Mouse (Mus musculus) forebrain, embryonic 14.5 days (tissue): ENCODE results near the gene Mylip. TPM values are rescaled to one million over a fixed set of nuclear protein-coding genes. Genes with fewer than 3 reads are reported as not detected.

Experiments
- ATAC-seq: fragments of 200-750 bp; cut with Nextera tagmentation; 2 replicates; pipeline ENCODE4 v1.8.0; 2017; ENCODE audit warnings: mild to moderate bottlenecking, moderate library complexity
- DNase-seq: peaks from one replicate; pipeline ENCODE4 v3.0.0-alpha.2; 2015; ENCODE audit warnings: low spot score
- H3K27ac ChIP-seq: fragments of 300-500 bp; sonication (generic); 2 replicates; pipeline ENCODE4 v1.5.1; 2014; ENCODE audit warnings: low read depth, mild to moderate bottlenecking, control low read depth, low read length, moderate library complexity
- H3K27me3 ChIP-seq: fragments of 300-500 bp; sonication (generic); replicated peaks from 2 replicates; pipeline ENCODE4 v1.6.1; 2014; ENCODE audit warnings: low read length, control low read depth, mixed read lengths; ENCODE audit not compliant: control insufficient read depth, insufficient read depth
- H3K36me3 ChIP-seq: fragments of 300-500 bp; sonication (generic); 2 replicates; pipeline ENCODE4 v1.6.1; 2014; ENCODE audit warnings: low read length, control low read depth; ENCODE audit not compliant: control insufficient read depth, insufficient read depth
- H3K4me1 ChIP-seq: fragments of 300-500 bp; sonication (generic); 2 replicates; pipeline ENCODE4 v1.6.1; 2014; ENCODE audit warnings: antibody characterized with exemption, low read length, control low read depth; ENCODE audit not compliant: control insufficient read depth, insufficient read depth
- H3K4me2 ChIP-seq: fragments of 300-500 bp; sonication (generic); 2 replicates; pipeline ENCODE4 v1.6.1; 2014; ENCODE audit warnings: mild to moderate bottlenecking, control low read depth, low read length
- H3K4me3 ChIP-seq: fragments of 300-500 bp; sonication (generic); 2 replicates; pipeline ENCODE4 v1.5.1; 2014; ENCODE audit warnings: low read depth, low read length, control low read depth
- H3K9ac ChIP-seq: fragments of 300-500 bp; sonication (generic); 2 replicates; pipeline ENCODE4 v1.6.1; 2014; ENCODE audit warnings: mild to moderate bottlenecking, low read length, control low read depth, moderate library complexity
- H3K9me3 ChIP-seq: fragments of 300-500 bp; sonication (generic); replicated peaks from 2 replicates; pipeline ENCODE4 v1.6.1; 2016; ENCODE audit warnings: low read length, control low read depth, mixed read lengths; ENCODE audit not compliant: control insufficient read depth
- WGBS: fragments of 180-500 bp; shearing (Covaris S2); extraction: QIAGEN DNeasy Blood & Tissue Kit; methylation state at CpG from one replicate; pipeline ENCODE4 v1.1.7; 2014; 5-methylcytosine and 5-hydroxymethylcytosine counted together
- polyA plus RNA-seq: library from polyadenylated mRNA; unstranded; fragments of >200 nt; fragmentation: Nextera tagmentation; extraction: Ambion mirVana; gene quantifications from 2 replicates; pipeline ENCODE4 v1.2.1, GENCODE M21; 2014

Gene Mylip
- 1.2 and 2.2 TPM in 2 replicates for polyA plus RNA-seq

- Histone ChIP-seq H3K4me2 (peak within 1 kb of the TSS; percentile 97), H3K4me1 (peaks cover 10% of the 10 kb centered on the region), H3K9ac (peak within 1 kb of the TSS; percentile 72), H3K36me3 (no peaks in the 10 kb centered on the region), H3K27me3 (peaks cover 2% of the 10 kb centered on the region; the same call in 1 of the 2 replicates), H3K9me3 (no peaks in the 10 kb centered on the region), H3K4me3 (peak within 1 kb of the TSS; percentile 46), H3K27ac (no peak within 1 kb of the TSS)
- under 1% methylated on average over 75 of the region's 81 CpGs for WGBS
- DNase-seq: peak; percentile 98
- ATAC-seq: peak; percentile 98
Observed at GRCm38 (mm10) chr13:45389448-45390311, at the start of gene Mylip. TSS of gene Mylip (plus strand) at chr13:45389742.

- no peaks in the 10 kb centered on the region; the same call in 1 of the 2 replicates for H3K4me1 ChIP-seq
- H3K27me3 ChIP-seq: no peaks in the 10 kb centered on the region
- H3K36me3 ChIP-seq: no peaks in the 10 kb centered on the region
- H3K9me3 ChIP-seq: no peaks in the 10 kb centered on the region
- H3K4me3 ChIP-seq: no peak overlapping the region
- no peak for DNase-seq
- ATAC-seq: no peak
- no peak overlapping the region for H3K9ac ChIP-seq
- no peak overlapping the region for H3K4me2 ChIP-seq
- H3K27ac ChIP-seq: no peak overlapping the region
Observed at GRCm38 (mm10) chr13:45341991-45342390, 47.6 kb upstream of the Mylip start.

- Histone ChIP-seq H3K4me1 (no peaks in the 10 kb centered on the region; the same call in 1 of the 2 replicates), H3K27me3 (no peaks in the 10 kb centered on the region), H3K9me3 (no peaks in the 10 kb centered on the region), H3K4me2 (no peak overlapping the region), H3K27ac (no peak overlapping the region), H3K4me3 (no peak overlapping the region), H3K9ac (no peak overlapping the region), H3K36me3 (no peaks in the 10 kb centered on the region)
- ATAC-seq: no peak
- WGBS: 80% methylated on average over 6 of the region's 6 CpGs
- no peak for DNase-seq
Observed at GRCm38 (mm10) chr13:45343541-45343940, 46.0 kb upstream of the Mylip start.

- no peaks in the 10 kb centered on the region for H3K27me3 ChIP-seq
- H3K4me2 ChIP-seq: no peak overlapping the region
- no peaks in the 10 kb centered on the region for H3K36me3 ChIP-seq
- ATAC-seq (no peak), DNase-seq (no peak)
- H3K4me3 ChIP-seq: no peak overlapping the region
- no peaks in the 10 kb centered on the region for H3K9me3 ChIP-seq
- no peaks in the 10 kb centered on the region; the same call in 1 of the 2 replicates for H3K4me1 ChIP-seq
- WGBS: 62% methylated on average over 4 of the region's 4 CpGs
- H3K9ac ChIP-seq: no peak overlapping the region
- H3K27ac ChIP-seq: no peak overlapping the region
Observed at GRCm38 (mm10) chr13:45343966-45344365, 45.6 kb upstream of the Mylip start.

- H3K9ac ChIP-seq: no peak overlapping the region
- ATAC-seq (0 out of 2 replicates have a peak, but pooled peaks have one; percentile 12), DNase-seq (peak; percentile 42)
- no peak overlapping the region for H3K4me2 ChIP-seq
- H3K36me3 ChIP-seq: no peaks in the 10 kb centered on the region
- no peaks in the 10 kb centered on the region for H3K27me3 ChIP-seq
- H3K4me3 ChIP-seq: no peak overlapping the region
- H3K4me1 ChIP-seq: no peaks in the 10 kb centered on the region; the same call in 1 of the 2 replicates
- 18% methylated on average over 14 of the region's 14 CpGs for WGBS
- no peak overlapping the region for H3K27ac ChIP-seq
- no peaks in the 10 kb centered on the region for H3K9me3 ChIP-seq
Observed at GRCm38 (mm10) chr13:45345471-45346159, 43.9 kb upstream of the Mylip start.

GRCm38 (mm10) chr13:45351483-45351882, 38.1 kb upstream of the Mylip start:
- Histone ChIP-seq H3K4me3 (no peak overlapping the region), H3K27me3 (no peaks in the 10 kb centered on the region), H3K4me1 (no peaks in the 10 kb centered on the region), H3K4me2 (no peak overlapping the region), H3K9me3 (no peaks in the 10 kb centered on the region), H3K9ac (no peak overlapping the region), H3K27ac (no peak overlapping the region), H3K36me3 (no peaks in the 10 kb centered on the region)
- 87% methylated on average over 5 of the region's 5 CpGs for WGBS
- ATAC-seq (no peak), DNase-seq (no peak)

GRCm38 (mm10) chr13:45354824-45355223, 34.7 kb upstream of the Mylip start:
- no peak overlapping the region for H3K4me2 ChIP-seq
- no peak overlapping the region for H3K4me3 ChIP-seq
- ATAC-seq (no peak), DNase-seq (peak; percentile 39)
- no peak overlapping the region for H3K9ac ChIP-seq
- no peaks in the 10 kb centered on the region for H3K36me3 ChIP-seq
- no peaks in the 10 kb centered on the region for H3K27me3 ChIP-seq
- H3K9me3 ChIP-seq: no peaks in the 10 kb centered on the region
- no peaks in the 10 kb centered on the region for H3K4me1 ChIP-seq
- 79% methylated on average over 2 of the region's 2 CpGs for WGBS
- no peak overlapping the region for H3K27ac ChIP-seq

- ATAC-seq (no peak), DNase-seq (no peak)
- Histone ChIP-seq H3K9me3 (no peaks in the 10 kb centered on the region), H3K27me3 (no peaks in the 10 kb centered on the region), H3K4me3 (no peak overlapping the region), H3K9ac (no peak overlapping the region), H3K36me3 (no peaks in the 10 kb centered on the region), H3K4me1 (no peaks in the 10 kb centered on the region), H3K4me2 (no peak overlapping the region), H3K27ac (no peak overlapping the region)
- WGBS: 93% methylated on average over 5 of the region's 5 CpGs
Observed at GRCm38 (mm10) chr13:45358208-45358607, 31.3 kb upstream of the Mylip start.
